Mouse (Mus musculus) right cerebral cortex, postnatal 25 days (tissue): Measurements from ENCODE around the gene Psma6.

Experiments
- DNase-seq: peaks from one replicate; pipeline ENCODE4 v3.0.0; 2022

Psma6 gene

GRCm38 (mm10) chr12:55440416-55440815 lies 56.4 kb downstream of the Psma6 start:
- no peak for DNase-seq

- no peak for DNase-seq
These were observed 58.2 kb downstream of the Psma6 start for GRCm38 (mm10) chr12:55442245-55442644.

- DNase-seq, result no peak
These were observed 59.1 kb downstream of the Psma6 start for GRCm38 (mm10) chr12:55442861-55443850.

- DNase-seq, result no peak
These were observed 60.0 kb downstream of the Psma6 start for GRCm38 (mm10) chr12:55444031-55444451.

- DNase-seq, result no peak
These were observed 61.6 kb downstream of the Psma6 start for GRCm38 (mm10) chr12:55445583-55445982.

- no peak for DNase-seq
These were observed 62.3 kb downstream of the Psma6 start for GRCm38 (mm10) chr12:55446366-55446745.

GRCm38 (mm10) chr12:55446746-55447395 lies 62.8 kb downstream of the Psma6 start:
- peak; percentile 77 for DNase-seq

- no peak for DNase-seq
These were observed 63.4 kb downstream of the Psma6 start for GRCm38 (mm10) chr12:55447396-55447760.

- no peak for DNase-seq
These were observed 64.4 kb downstream of the Psma6 start for GRCm38 (mm10) chr12:55448457-55448856.

- DNase-seq, result no peak
These were observed 65.0 kb downstream of the Psma6 start for GRCm38 (mm10) chr12:55449048-55449447.

GRCm38 (mm10) chr12:55450421-55450820 lies 66.4 kb downstream of the Psma6 start:
- no peak for DNase-seq

- no peak for DNase-seq
These were observed 68.8 kb downstream of the Psma6 start for GRCm38 (mm10) chr12:55452839-55453238.

GRCm38 (mm10) chr12:55453924-55454323 lies 69.9 kb downstream of the Psma6 start:
- DNase-seq, result no peak

GRCm38 (mm10) chr12:55455206-55455605 lies 71.2 kb downstream of the Psma6 start:
- no peak for DNase-seq

- no peak for DNase-seq
These were observed 72.1 kb downstream of the Psma6 start for GRCm38 (mm10) chr12:55456136-55456535.

- DNase-seq, result no peak
These were observed 72.9 kb downstream of the Psma6 start for GRCm38 (mm10) chr12:55456893-55457292.

- DNase-seq, result no peak
These were observed 75.7 kb downstream of the Psma6 start for GRCm38 (mm10) chr12:55459739-55460138.

GRCm38 (mm10) chr12:55460900-55461299 lies 76.9 kb downstream of the Psma6 start:
- DNase-seq, result no peak

- no peak for DNase-seq
These were observed 77.7 kb downstream of the Psma6 start for GRCm38 (mm10) chr12:55461767-55462166.

- no peak for DNase-seq
These were observed 78.4 kb downstream of the Psma6 start for GRCm38 (mm10) chr12:55462456-55462855.

GRCm38 (mm10) chr12:55463087-55463486 lies 79.1 kb downstream of the Psma6 start:
- no peak for DNase-seq

GRCm38 (mm10) chr12:55463992-55464845 lies 80.2 kb downstream of the Psma6 start:
- DNase-seq, result no peak

- no peak for DNase-seq
These were observed 80.9 kb downstream of the Psma6 start for GRCm38 (mm10) chr12:55464846-55465361.
